ENCODE assay signal across 24 mouse cellular contexts in the genomic region with DNA sequence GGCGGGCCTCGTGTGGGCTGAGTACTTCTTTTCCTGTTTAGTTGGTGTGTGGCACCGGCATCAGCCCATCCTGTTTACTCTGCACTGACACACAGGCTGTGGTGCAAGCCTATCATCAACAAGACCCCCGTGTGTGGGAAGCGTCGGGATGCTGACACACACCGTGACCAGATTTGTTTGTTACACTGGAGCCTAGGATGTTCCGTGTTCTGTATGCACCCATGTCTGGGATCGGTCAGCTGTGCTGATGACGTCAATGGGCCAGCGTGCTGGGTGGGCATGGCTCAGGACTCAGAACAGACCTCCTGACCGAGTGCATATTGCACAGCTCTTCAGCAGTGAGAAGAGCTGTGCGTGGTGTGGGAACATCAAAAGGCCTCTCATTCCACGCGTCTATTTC.
"Had no signal": no experiment of that assay in that cellular context is flagged by ENCODE, and none has a peak within 500 bp of the region (broad histone marks: within the 10 kb centered on the region; RNA-seq: fewer than 3 reads in every experiment).

No protein-coding gene starts in this region.

- H3K4me2 ChIP-seq: kidney, embryonic 15.5 days; limb, embryonic 13.5 days; liver, embryonic 12.5 days; liver, embryonic 15.5 days; lung, embryonic 15.5 days; midbrain, embryonic 12.5 days; midbrain, embryonic 15.5 days; neural tube, embryonic 12.5 days; neural tube, embryonic 15.5 days; stomach, embryonic 15.5 days had no signal

- H3K27me3 ChIP-seq: kidney, embryonic 15.5 days; limb, embryonic 13.5 days; lung, embryonic 15.5 days; midbrain, embryonic 12.5 days; midbrain, embryonic 15.5 days; neural tube, embryonic 12.5 days; neural tube, embryonic 15.5 days; stomach, embryonic 15.5 days had no signal

- H3K4me1 ChIP-seq: lung, embryonic 15.5 days; midbrain, embryonic 12.5 days; midbrain, embryonic 15.5 days; neural tube, embryonic 12.5 days; neural tube, embryonic 15.5 days; stomach, embryonic 15.5 days had no signal

- H3K4me3 ChIP-seq: kidney, embryonic 15.5 days; left cerebral cortex, adult 2 months; limb, embryonic 13.5 days; liver, embryonic 12.5 days; liver, embryonic 15.5 days; lung, embryonic 15.5 days; midbrain, embryonic 12.5 days; midbrain, embryonic 15.5 days; neural tube, embryonic 12.5 days; neural tube, embryonic 15.5 days; stomach, embryonic 15.5 days had no signal

- H3K27ac ChIP-seq: kidney, embryonic 15.5 days; limb, embryonic 13.5 days; liver, embryonic 12.5 days; liver, embryonic 15.5 days; lung, embryonic 15.5 days; macrophage; midbrain, embryonic 12.5 days; midbrain, embryonic 15.5 days; neural tube, embryonic 12.5 days; neural tube, embryonic 15.5 days; stomach, embryonic 15.5 days had no signal

- H3K9ac ChIP-seq: kidney, embryonic 15.5 days; limb, embryonic 13.5 days; liver, embryonic 12.5 days; liver, embryonic 15.5 days; lung, embryonic 15.5 days; midbrain, embryonic 12.5 days; midbrain, embryonic 15.5 days; neural tube, embryonic 12.5 days; neural tube, embryonic 15.5 days; stomach, embryonic 15.5 days had no signal

- H3K36me3 ChIP-seq: kidney, embryonic 15.5 days; limb, embryonic 13.5 days; liver, embryonic 12.5 days; liver, embryonic 15.5 days; lung, embryonic 15.5 days; midbrain, embryonic 12.5 days; midbrain, embryonic 15.5 days; neural tube, embryonic 12.5 days; neural tube, embryonic 15.5 days; stomach, embryonic 15.5 days had no signal

- H3K9me3 ChIP-seq: kidney, embryonic 15.5 days; limb, embryonic 13.5 days; liver, embryonic 12.5 days; liver, embryonic 15.5 days; lung, embryonic 15.5 days; midbrain, embryonic 12.5 days; midbrain, embryonic 15.5 days; neural tube, embryonic 12.5 days; neural tube, embryonic 15.5 days; stomach, embryonic 15.5 days had no signal

- ATAC-seq: liver, embryonic 12.5 days; midbrain, embryonic 15.5 days had no signal

- DNase-seq: kidney, adult 8-10 months; kidney, postnatal 10 days; kidney, postnatal 36 days; layer of hippocampus, postnatal 36 days; liver; lung, adult 18-20 months; retina, postnatal 1 day; right cerebral cortex, postnatal 25 days; spleen, adult 18-20 months; thymus, adult 2 months; thymus, postnatal 14 days; thymus, postnatal 4 days had no signal
